Mouse (Mus musculus): ENCODE data around the gene Robo1. TPM values are rescaled to one million over a fixed set of nuclear protein-coding genes. Genes with fewer than 3 reads are reported as not detected.
A peak's percentile ranks its signal among the peaks of the same experiment; 100 is the strongest.

Gene Robo1
- polyA plus RNA-seq, 1 experiment from 2014 or later, result 66.9 TPM

- 29% methylated on average over 6 of the region's 6 CpGs for WGBS
- Histone ChIP-seq H3K27ac (no peak overlapping the region), H3K4me1 (peaks cover 15% of the 10 kb centered on the region), H3K9me3 (no peaks in the 10 kb centered on the region), H3K36me3 (replicated peaks) (no peaks in the 10 kb centered on the region), H3K27me3 (replicated peaks) (no peaks in the 10 kb centered on the region), H3K4me3 (no peak overlapping the region), H3K9ac (no peak overlapping the region), H3K4me2 (no peak overlapping the region)
- ATAC-seq (replicated peaks), result no peak
Observed at GRCm38 (mm10) chr16:72670240-72671038, 362.3 kb downstream of the Robo1 start.

- Histone ChIP-seq H3K9me3 (no peaks in the 10 kb centered on the region), H3K9ac (no peak overlapping the region), H3K27ac (peak overlapping the region; percentile 23; the same call in 1 of the 2 replicates), H3K27me3 (replicated peaks) (no peaks in the 10 kb centered on the region), H3K36me3 (replicated peaks) (no peaks in the 10 kb centered on the region), H3K4me2 (no peak overlapping the region), H3K4me3 (no peak overlapping the region), H3K4me1 (peaks cover 33% of the 10 kb centered on the region)
- no peak for ATAC-seq (replicated peaks)
- WGBS, result 71% methylated on average over 5 of the region's 5 CpGs
Observed at GRCm38 (mm10) chr16:72677234-72677633, 369.1 kb downstream of the Robo1 start.

GRCm38 (mm10) chr16:72678450-72678849 lies 370.3 kb downstream of the Robo1 start:
- peak; percentile 72 for ATAC-seq (replicated peaks)

GRCm38 (mm10) chr16:72678947-72679558 lies 370.9 kb downstream of the Robo1 start:
- H3K27ac ChIP-seq, result peak overlapping the region; percentile 23
- H3K9ac ChIP-seq, result no peak overlapping the region
- H3K4me3 ChIP-seq, result no peak overlapping the region
- peak overlapping the region; percentile 31 for H3K4me2 ChIP-seq
- no peaks in the 10 kb centered on the region for H3K27me3 ChIP-seq (replicated peaks)
- peaks cover 33% of the 10 kb centered on the region for H3K4me1 ChIP-seq
- WGBS, result 47% methylated on average over 11 of the region's 11 CpGs
- H3K36me3 ChIP-seq (replicated peaks), result no peaks in the 10 kb centered on the region
- H3K9me3 ChIP-seq, result no peaks in the 10 kb centered on the region
- 0 out of 2 replicates have a peak, but pooled peaks have one; percentile 27 for ATAC-seq (replicated peaks)

More at GRCm38 (mm10) chr16:72678450-72678849, 370.3 kb downstream of the Robo1 start:
- H3K4me3 ChIP-seq, result no peak overlapping the region
- H3K9ac ChIP-seq, result no peak overlapping the region
- no peaks in the 10 kb centered on the region for H3K9me3 ChIP-seq
- WGBS, result 12% methylated on average over 13 of the region's 13 CpGs
- no peaks in the 10 kb centered on the region for H3K36me3 ChIP-seq (replicated peaks)
- H3K27ac ChIP-seq, result peak overlapping the region; percentile 23
- H3K27me3 ChIP-seq (replicated peaks), result no peaks in the 10 kb centered on the region
- H3K4me1 ChIP-seq, result peaks cover 33% of the 10 kb centered on the region
- peak overlapping the region; percentile 31 for H3K4me2 ChIP-seq

- H3K36me3 ChIP-seq (replicated peaks), result no peaks in the 10 kb centered on the region
- H3K4me1 ChIP-seq, result peaks cover 13% of the 10 kb centered on the region; the same call in 1 of the 2 replicates
- H3K9me3 ChIP-seq, result no peaks in the 10 kb centered on the region
- no peak overlapping the region for H3K9ac ChIP-seq
- WGBS, result 73% methylated on average over 6 of the region's 6 CpGs
- H3K27ac ChIP-seq, result no peak overlapping the region
- H3K27me3 ChIP-seq (replicated peaks), result no peaks in the 10 kb centered on the region
- H3K4me3 ChIP-seq, result no peak overlapping the region
- ATAC-seq (replicated peaks), result no peak
- H3K4me2 ChIP-seq, result no peak overlapping the region
Observed at GRCm38 (mm10) chr16:72685604-72686479, 377.7 kb downstream of the Robo1 start.

- H3K27me3 ChIP-seq (replicated peaks), result no peaks in the 10 kb centered on the region
- H3K9me3 ChIP-seq, result no peaks in the 10 kb centered on the region
- no peak overlapping the region for H3K9ac ChIP-seq
- WGBS, result 79% methylated on average over 11 of the region's 11 CpGs
- no peak overlapping the region for H3K4me2 ChIP-seq
- ATAC-seq (replicated peaks), result no peak
- H3K4me1 ChIP-seq, result peaks cover 13% of the 10 kb centered on the region; the same call in 1 of the 2 replicates
- no peak overlapping the region for H3K27ac ChIP-seq
- no peaks in the 10 kb centered on the region for H3K36me3 ChIP-seq (replicated peaks)
- no peak overlapping the region for H3K4me3 ChIP-seq
Observed at GRCm38 (mm10) chr16:72686480-72687053, 378.5 kb downstream of the Robo1 start.

- no peak overlapping the region for H3K27ac ChIP-seq
- H3K4me2 ChIP-seq, result no peak overlapping the region
- no peak overlapping the region for H3K9ac ChIP-seq
- ATAC-seq (replicated peaks), result no peak
- H3K9me3 ChIP-seq, result no peaks in the 10 kb centered on the region
- no peak overlapping the region for H3K4me3 ChIP-seq
- WGBS, result 45% methylated on average over 3 of the region's 3 CpGs
- H3K4me1 ChIP-seq, result peaks cover 19% of the 10 kb centered on the region
- no peaks in the 10 kb centered on the region for H3K27me3 ChIP-seq (replicated peaks)
- no peaks in the 10 kb centered on the region for H3K36me3 ChIP-seq (replicated peaks)
Observed at GRCm38 (mm10) chr16:72687651-72688050, 379.5 kb downstream of the Robo1 start.

- H3K9ac ChIP-seq, result no peak overlapping the region
- H3K4me1 ChIP-seq, result peaks cover 24% of the 10 kb centered on the region
- no peaks in the 10 kb centered on the region for H3K27me3 ChIP-seq (replicated peaks)
- H3K4me2 ChIP-seq, result no peak overlapping the region
- no peaks in the 10 kb centered on the region for H3K9me3 ChIP-seq
- no peak overlapping the region for H3K27ac ChIP-seq
- 59% methylated on average over 6 of the region's 6 CpGs for WGBS
- 0 out of 2 replicates have a peak, but pooled peaks have one; percentile 20 for ATAC-seq (replicated peaks)
- no peaks in the 10 kb centered on the region for H3K36me3 ChIP-seq (replicated peaks)
- H3K4me3 ChIP-seq, result no peak overlapping the region
Observed at GRCm38 (mm10) chr16:72688185-72688681, 380.1 kb downstream of the Robo1 start.

GRCm38 (mm10) chr16:72691909-72692308 lies 383.8 kb downstream of the Robo1 start:
- peak; percentile 46 for ATAC-seq (replicated peaks)
- H3K4me3 ChIP-seq, result no peak overlapping the region
- no peaks in the 10 kb centered on the region for H3K27me3 ChIP-seq (replicated peaks)
- no peak overlapping the region for H3K4me2 ChIP-seq
- peak overlapping the region; percentile 18; the same call in 1 of the 2 replicates for H3K27ac ChIP-seq
- peaks cover 30% of the 10 kb centered on the region for H3K4me1 ChIP-seq
- no peaks in the 10 kb centered on the region for H3K36me3 ChIP-seq (replicated peaks)
- H3K9me3 ChIP-seq, result no peaks in the 10 kb centered on the region
- H3K9ac ChIP-seq, result no peak overlapping the region
- WGBS, result 17% methylated on average over 3 of the region's 3 CpGs

- Histone ChIP-seq H3K4me2 (no peak overlapping the region), H3K4me1 (peaks cover 29% of the 10 kb centered on the region), H3K4me3 (no peak overlapping the region), H3K36me3 (replicated peaks) (no peaks in the 10 kb centered on the region), H3K9ac (no peak overlapping the region), H3K27me3 (replicated peaks) (no peaks in the 10 kb centered on the region), H3K9me3 (no peaks in the 10 kb centered on the region), H3K27ac (0 out of 2 replicates have a peak overlapping the region, but pooled peaks have one; percentile 9)
- peak; percentile 67 for ATAC-seq (replicated peaks)
- 24% methylated on average over 14 of the region's 14 CpGs for WGBS
Observed at GRCm38 (mm10) chr16:72693446-72694274, 385.6 kb downstream of the Robo1 start.

- 83% methylated on average over 5 of the region's 5 CpGs for WGBS
Observed at GRCm38 (mm10) chr16:72694787-72695186, 386.7 kb downstream of the Robo1 start.

More at GRCm38 (mm10) chr16:72694787-72695186, 386.7 kb downstream of the Robo1 start:
- H3K4me1 ChIP-seq, result peaks cover 40% of the 10 kb centered on the region
- H3K9me3 ChIP-seq, result no peaks in the 10 kb centered on the region
- H3K4me3 ChIP-seq, result no peak overlapping the region
- H3K27ac ChIP-seq, result no peak overlapping the region
- H3K9ac ChIP-seq, result no peak overlapping the region
- no peak overlapping the region for H3K4me2 ChIP-seq
- no peaks in the 10 kb centered on the region for H3K27me3 ChIP-seq (replicated peaks)
- no peaks in the 10 kb centered on the region for H3K36me3 ChIP-seq (replicated peaks)
- no peak for ATAC-seq (replicated peaks)

All from midbrain, embryonic 15.5 days (tissue).